Mouse (Mus musculus) heart, adult 10 weeks (tissue): ENCODE measurements around the gene Trim23. TPM values are rescaled to one million over a fixed set of nuclear protein-coding genes. Genes with fewer than 3 reads are reported as not detected.

Experiments
- polyA plus RNA-seq: library from polyadenylated mRNA; stranded (reverse); fragments of 350-450 nt; fragmentation: Illumina TruSeq; extraction: RNeasy Lipid Tissue Mini Kit (QIAGEN cat#74804); gene quantifications from one replicate; pipeline ENCODE4 v1.2.3, GENCODE M21; 2014; ENCODE audit warnings: low read depth, low replicate concordance

The Trim23 gene
- 21.4 TPM for polyA plus RNA-seq

DNA sequence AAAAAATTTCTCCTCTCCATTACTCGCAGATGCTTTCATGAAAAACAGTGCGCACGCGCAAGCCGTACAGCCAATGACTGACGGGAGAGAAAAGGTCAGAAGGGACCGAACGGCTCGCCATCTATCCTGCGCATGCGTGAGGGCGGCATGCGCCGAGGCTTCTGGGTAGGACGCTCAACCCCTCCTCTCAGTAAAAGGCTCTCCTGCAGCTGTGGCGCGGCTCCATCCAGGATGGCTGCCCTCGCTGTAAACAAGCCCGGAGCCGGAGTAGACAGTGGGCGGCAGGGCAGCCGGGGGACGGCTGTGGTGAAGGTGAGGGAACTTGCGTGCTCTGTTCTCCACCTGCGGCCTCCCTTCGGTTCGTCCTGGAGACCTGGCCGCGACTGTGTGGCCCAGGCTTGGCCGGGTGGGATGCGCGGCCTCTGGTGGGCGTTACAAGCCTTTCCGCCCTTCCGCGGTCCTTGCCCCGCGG lies at the start of gene Trim23:
Gene Trim23 (plus strand): TSS at position 148 of the 472 bp plus-strand sequence.

DNA sequence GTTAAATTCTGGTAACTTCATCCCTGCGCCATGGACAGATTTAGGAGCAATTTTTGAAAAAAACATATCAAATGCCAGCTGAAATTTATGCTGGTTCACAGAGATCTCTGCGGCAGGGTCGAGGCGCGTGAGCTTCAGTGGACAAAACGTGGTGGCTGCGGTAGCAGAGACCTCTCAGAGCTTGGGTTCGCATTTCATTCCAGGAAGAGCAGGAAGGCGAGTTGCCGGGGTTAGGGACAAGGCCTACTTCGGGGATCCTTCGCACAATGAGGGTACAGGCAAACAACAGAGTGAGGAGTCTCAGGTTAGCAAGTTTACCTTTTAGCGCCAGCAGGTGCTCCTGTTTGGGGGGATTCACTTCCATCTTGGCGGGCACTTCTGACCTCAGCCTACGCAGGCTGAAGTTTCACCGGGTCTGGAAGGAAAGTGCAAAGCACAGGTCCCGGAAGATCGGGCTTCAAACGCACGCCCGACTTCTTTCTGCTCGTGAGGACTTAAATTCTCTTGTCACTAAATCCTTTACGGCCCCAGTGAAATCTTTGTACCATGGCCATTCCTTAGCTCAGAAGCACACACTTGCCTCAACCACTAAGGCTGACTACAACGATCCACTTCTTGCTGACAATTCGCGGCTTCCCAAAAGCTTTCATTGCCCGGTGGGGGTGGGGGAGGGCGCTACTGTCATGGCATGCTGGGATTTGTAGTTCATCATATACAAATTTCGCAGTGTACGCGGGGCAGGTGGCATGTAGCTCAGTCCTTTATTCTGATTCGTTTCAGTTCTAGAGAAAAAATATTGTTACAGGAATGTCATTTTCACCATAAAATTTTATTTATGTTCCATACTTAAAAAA lies 574 bp upstream of the Trim23 start, which contains the start of gene Trappc13:
Gene Trappc13 (minus strand): TSS at position 674 of the 854 bp plus-strand sequence.

DNA sequence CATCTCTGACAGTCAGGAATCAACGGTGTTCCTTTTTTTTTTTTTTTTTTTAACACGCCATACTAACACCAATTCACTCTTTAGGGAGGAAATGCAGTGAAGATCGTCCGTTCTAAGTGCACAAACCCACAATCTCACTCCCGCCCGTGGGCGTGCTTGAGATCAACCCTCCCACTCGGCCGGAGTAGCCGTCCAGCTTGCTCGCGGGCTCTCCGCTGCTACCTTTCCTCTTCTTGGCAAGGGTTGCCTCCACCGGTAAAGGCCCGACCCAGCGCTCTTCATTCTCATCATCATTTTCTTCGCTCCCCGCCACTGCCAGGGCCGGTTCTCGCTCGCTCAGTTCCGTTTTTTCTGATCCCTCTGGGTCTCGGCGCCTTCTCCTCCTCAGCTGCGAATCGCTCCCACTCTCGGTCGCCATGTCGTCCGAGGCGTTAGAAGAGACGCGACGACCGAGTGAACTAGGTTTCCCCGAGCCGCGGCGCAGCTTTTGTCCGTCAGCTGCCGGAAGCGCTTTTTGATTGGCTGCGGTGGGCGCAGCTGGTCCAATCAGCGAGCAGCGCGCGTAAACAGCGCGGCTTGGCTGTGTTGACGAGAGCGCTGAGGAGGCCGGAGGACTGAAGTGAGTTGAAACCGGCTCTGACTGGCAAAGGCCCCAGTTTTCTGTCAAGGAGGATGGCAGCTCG lies 49.9 kb downstream of the Trim23 start, which contains the start of the genes Cenpk and Ppwd1:
Gene Cenpk (plus strand): TSS at position 228 of the 683 bp plus-strand sequence.
Gene Ppwd1 (minus strand): TSS at position 460 of the 683 bp plus-strand sequence.

Other genes starting within 250 kb of the Trim23 start
- gene Nln, start 69.2 kb upstream of the Trim23 start, polyA plus RNA-seq, result 8.2 TPM
- gene Sgtb, start 69.1 kb upstream of the Trim23 start, polyA plus RNA-seq, result 1.1 TPM
- gene Trappc13, start 328 bp upstream of the Trim23 start, polyA plus RNA-seq, result 30.5 TPM
- not detected for gene Cenpk, start 49.8 kb downstream of the Trim23 start, polyA plus RNA-seq
- gene Ppwd1, start 50.0 kb downstream of the Trim23 start, polyA plus RNA-seq, result 4.5 TPM
- gene Adamts6, start 109.0 kb downstream of the Trim23 start, polyA plus RNA-seq, result 1.6 TPM